Mouse (Mus musculus) heart, adult 8-10 months (tissue): ENCODE results near the gene Plscr3. TPM values are rescaled to one million over a fixed set of nuclear protein-coding genes. Genes with fewer than 3 reads are reported as not detected.
A peak's percentile ranks its signal among the peaks of the same experiment; 100 is the strongest.
"Not testable (repeated sequence)": the region's sequence is repeated elsewhere in the genome, so short reads cannot be mapped to it uniquely, and the experiment has no call there.

Source experiments
- DNase-seq: peaks from one replicate; pipeline ENCODE4 v3.0.0; 2022; ENCODE audit warnings: low spot score
- total RNA-seq, 4 experiments: library from RNA; stranded (reverse); gene quantifications; 2 replicates each; pipeline ENCODE4 v1.2.4; 2022

Plscr3 gene
- total RNA-seq, 4 experiments from 2014 or later = 20.7 to 25.3 (median 21.7) TPM

DNA sequence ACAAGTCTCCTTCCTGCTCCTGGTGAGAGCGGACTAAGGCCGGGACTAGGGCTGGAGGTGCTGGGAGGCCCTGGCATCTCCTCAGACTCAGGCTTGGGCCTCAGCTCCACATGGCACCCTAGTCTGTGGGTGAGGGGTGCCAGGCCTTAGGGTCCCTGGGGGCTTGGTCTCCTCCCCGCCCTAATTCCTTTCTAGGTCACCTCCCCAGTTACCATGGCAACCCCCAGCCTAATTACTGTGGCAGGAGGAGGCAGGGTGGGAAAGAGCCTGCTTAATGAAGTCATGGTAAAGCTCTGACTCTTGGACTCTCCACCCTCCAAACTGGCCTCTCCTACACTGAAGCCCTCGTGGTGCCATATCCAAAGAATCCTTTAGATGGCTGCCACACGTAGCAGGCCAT is 17.3 kb upstream of the Plscr3 start:
- no peak for DNase-seq

DNA sequence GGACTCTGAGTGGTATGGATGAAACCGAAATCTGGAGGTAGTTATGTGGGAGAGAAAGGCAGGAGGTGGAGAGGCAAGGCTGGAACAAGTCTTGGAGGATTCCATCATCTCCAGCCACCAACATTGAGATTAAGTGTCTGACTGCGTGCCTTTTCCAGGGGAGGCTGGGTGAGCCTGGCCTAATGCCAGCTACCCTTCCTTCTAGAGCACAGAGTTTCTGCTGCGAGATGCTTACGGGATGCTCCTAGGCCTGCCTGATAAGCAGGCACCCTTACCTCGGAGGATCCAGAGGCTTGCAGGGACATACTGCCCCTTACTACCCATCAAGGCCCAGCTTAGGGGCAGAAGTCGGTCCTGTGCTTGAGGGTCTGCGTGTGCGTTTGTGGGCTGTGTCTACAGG is 12.6 kb upstream of the Plscr3 start:
- DNase-seq = no peak

DNA sequence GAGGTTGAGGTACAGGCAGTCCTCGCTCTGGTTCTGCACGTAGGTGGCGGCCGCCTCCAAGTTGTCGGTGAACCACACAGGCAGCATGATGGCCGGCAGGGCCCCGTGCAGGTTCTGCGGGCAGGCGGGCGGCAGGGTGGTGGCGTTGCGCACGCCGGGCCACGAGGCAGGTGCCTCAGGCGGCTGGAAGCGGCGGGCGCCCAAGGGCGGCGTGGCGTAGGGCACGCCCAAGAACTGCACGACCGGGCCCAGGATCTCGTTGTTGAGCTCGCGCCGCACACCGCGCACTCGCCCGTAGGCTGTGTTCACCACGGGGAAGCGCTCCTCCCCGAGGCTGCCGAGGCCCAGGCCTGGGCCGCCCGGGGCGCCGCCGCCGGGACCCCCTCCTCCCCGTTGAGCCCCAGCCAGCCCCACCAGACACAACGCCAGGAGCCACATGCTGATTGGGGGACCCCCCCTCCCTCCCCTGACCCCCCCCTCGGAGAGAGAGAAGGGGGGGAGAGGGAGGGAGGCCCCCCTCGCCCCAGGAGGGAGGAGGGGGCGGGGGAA is 12.1 kb upstream of the Plscr3 start:
- no peak for DNase-seq

DNA sequence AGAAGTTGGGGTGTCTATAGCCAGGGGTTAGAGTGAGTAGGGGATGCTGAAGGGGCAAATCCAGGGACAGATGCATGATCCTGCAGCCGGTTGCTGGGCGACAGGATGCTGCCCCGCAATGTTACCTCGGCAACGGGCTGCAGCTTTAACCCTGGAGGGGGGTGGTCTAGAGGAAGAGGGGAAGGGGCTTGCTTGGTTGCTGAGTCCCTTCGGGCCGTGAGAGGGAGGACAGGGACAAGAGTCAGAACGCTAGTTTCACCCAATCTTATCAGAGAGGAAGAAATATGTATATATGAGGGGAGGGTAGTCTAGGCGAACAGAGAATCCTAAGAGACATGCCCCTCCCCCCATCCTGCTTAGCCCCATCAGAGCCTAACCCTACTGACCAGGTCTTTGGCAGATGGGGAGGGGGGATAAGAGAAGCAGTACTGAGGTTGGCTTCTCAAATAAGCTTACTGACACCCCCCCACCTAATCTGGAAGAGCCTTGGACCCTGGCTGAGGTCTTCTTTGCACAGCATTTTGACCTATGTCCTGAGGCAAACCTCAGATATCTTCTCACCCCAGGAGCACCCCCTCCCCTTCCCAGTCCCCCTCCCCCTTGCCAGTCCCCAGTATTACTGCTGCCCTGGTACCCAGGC is 10.7 kb upstream of the Plscr3 start:
- DNase-seq = no peak

DNA sequence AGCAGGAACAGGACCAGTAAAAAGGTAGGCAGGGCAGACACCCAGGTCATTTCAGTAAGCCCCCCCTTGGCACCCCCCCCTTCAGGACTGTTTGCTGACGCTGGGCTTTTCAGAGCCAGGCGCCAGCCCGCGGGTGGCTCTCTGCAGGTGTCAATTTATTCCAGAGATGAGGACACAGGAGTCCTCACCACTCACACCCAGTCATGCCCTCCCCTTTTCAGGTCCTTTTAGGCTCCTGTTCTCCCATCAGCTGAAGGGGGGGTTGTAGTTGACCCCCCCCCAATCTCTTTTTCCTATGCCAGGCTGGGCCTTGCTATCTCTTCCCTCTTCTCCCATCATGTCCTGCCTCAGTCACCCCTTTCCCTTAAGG is 10.2 kb upstream of the Plscr3 start:
- no peak for DNase-seq

DNA sequence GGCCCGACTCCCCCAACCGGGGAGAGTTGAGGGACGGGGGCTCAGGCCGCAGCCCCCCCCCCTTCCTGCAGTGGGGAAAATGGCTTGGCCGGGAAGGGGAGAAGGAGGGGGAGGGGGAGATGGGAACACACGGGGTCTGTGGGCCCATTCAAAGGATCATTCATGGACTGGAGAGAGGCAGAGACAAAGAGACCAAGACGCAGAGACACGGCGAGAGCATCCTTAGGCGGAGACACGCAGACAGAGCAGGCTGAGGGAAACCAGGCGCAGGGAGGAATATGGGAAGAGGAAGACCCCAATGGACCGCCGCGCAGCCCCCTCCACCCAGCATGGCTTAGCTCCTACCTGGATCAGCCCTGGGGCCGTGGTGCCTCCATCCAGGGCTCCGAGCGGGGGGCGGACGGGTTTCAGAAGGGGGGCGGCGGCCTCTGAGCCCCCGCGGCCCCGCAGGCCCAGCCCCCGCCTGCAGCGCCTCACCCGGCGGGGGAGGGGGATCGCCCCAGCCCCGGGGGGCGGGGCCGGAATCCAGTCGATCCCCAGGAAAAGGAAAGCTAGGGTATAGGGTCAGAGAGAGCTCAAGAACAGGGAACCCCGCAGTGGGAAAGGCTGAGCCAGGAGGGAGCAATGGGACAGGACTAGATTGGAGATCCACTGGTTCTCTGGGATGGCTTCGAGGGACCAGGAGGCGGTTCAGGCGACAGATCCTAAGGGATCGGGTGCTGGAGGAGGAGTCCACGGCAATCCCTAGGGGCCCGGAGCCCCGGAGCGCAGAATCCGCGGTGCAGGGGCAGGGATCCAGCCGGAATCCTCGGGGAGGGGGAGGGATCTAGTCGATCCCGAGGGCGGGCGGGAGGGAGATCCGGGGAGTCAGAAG is 9.2 kb upstream of the Plscr3 start:
- DNase-seq = peak; percentile 44

DNA sequence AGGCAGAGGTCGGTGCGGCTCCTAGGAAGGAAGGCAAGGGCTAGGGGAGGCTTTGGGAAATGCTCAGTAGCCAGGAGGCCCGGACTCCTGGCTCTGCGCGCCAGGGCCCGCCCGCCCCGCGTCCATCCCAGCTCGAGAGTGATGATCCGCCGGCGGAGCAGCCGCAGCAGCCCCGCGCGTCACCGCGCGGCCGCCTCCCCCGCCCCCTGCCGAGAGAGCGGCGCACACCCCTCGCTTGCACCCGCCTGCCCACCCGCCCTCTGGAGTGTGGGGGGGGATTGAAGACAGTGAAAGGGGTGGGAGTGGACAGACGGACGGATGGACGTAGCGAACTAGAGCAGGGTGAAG is 8.6 kb upstream of the Plscr3 start, which contains the start of gene Nlgn2:
Gene Nlgn2 (minus strand): TSS at position 181 of the 348 bp plus-strand sequence.
- DNase-seq = no peak

DNA sequence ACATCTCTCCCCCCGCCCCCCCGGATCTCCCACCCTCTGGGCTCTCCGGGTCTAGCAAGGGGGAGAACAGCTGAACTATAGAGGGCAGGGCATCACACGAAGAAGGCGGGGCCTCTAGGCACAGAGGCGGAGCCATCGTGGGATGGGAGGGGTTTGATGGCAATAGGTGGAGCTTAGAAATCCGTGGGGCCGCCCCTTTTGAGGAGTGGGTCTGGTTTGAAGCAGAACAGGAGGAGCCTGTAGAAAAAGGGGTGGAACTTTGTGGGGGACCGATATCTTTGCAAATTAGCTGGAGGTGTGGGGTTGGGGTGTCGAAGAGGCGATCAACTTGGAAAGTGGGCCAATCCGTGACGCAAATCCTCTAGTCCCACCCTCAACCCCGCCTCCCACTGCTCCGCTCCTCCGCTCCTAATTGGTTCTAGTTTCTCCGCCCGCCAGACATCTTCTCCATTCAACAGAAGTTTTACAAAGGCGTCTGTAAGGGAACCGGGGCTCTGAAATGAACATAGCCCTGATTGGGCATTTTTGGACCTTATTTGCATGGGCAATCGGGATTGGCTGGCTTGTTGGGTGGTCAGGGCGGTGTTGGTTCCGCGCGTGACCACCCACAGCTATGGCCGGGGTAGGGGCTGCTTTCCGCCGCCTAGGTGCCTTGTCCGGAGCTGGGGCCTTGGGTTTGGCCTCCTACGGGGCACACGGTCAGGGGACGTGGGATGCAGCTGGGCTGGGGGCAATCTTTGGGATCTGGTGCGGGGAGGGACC is 8.0 kb upstream of the Plscr3 start, which contains the start of gene Tmem256:
Gene Tmem256 (plus strand): TSS at position 563 of the 762 bp plus-strand sequence.
- DNase-seq = peak; percentile 98

DNA sequence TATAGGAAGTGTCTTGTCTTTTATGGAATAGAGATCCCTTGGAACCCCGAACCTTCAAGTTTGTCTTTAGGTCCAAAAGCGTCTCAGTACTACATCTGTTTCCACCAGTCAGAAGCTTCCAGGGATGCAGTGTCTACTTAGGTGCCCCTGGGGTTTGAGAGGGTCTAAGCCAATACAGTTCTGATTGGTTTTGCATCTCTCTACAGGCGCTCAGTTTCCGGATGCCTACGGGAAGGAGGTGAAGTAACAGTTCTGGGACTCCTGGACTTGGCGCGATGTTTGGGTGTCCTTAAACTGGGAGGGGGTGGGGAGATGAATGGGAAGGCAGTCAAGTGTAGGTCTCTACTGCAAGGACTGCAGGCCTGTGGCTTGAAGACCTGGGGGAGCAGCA is 7.5 kb upstream of the Plscr3 start:
- DNase-seq = no peak

DNA sequence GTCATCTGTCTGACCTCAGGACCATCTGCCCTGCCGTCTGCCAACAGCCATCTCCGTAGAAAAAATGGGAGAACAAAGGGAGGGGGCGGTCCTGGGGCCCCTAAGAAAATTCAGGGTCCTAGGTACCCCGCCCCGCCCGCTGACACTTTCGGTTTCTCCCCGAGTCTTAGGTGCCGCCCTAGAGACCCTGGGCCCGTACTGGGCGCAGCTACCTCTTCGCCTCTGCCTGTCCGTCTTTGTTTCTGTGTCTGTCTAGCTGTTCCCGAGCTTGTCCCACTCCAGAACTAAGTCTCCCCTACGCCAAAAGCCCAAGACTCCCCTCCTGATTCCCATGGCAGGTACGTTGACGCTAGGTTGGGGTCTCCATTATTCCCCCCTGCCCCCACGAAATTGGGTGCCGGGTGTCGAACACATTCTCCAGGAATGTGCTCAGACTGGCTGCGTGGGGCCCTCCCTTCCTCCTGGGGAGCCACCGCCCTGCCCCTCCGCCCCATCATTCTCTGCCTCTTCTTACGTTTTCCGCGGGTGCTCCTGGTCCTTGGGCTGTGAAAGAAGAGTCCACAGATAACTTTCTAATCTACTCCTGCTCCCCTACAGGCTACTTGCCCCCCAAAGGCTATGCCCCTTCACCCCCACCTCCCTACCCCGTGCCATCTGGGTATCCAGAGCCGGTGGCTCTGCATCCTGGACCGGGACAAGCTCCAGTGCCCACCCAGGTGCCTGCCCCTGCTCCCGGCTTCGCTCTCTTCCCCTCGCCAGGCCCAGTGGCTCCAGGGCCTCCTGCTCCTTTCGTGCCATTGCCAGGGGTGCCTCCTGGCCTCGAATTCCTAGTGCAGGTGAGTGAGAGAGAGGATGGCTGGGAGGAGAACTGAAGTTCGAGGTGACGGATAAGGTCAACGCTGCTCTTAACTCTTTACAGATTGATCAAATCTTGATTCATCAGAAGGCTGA is 837 bp downstream of the Plscr3 start:
- DNase-seq = peak; percentile 32

DNA sequence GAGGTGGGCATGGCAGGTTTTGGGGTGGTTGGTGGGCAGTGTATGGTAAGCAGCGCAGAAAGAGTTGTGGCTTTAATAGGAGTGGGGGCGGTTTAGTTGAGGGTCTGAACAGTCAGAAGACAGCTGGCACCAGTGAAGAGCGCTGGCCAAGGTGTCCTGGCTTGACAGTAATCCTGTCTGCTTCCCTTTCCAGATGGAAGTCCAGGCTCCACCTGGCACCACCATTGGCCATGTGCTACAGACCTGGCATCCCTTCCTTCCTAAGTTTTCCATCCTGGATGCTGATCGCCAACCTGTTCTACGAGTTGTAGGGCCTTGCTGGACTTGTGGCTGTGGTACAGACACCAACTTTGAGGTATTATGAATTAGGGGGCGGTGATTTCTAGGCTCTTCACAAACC is 1.8 kb downstream of the Plscr3 start:
- no peak for DNase-seq

DNA sequence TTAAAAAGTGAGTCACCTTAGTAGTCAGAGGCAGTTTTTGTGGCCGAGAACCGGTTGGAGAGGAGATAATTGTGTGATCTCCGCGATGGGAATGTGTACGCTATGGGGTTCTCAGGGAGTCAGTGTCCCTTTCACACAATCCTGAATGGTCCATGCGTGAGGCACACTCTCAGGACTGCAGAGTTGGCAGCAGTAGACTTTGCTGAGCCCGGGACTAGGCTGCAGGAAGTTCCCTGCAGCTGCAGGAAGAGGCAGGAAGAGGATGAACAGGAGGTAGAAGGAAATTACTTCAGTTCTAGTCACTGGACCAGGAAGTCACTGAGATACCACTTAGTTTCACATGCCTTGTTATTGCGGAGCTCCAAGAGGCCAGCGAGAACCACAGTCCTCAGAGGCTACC is 3.0 kb downstream of the Plscr3 start:
- peak; percentile 50 for DNase-seq

DNA sequence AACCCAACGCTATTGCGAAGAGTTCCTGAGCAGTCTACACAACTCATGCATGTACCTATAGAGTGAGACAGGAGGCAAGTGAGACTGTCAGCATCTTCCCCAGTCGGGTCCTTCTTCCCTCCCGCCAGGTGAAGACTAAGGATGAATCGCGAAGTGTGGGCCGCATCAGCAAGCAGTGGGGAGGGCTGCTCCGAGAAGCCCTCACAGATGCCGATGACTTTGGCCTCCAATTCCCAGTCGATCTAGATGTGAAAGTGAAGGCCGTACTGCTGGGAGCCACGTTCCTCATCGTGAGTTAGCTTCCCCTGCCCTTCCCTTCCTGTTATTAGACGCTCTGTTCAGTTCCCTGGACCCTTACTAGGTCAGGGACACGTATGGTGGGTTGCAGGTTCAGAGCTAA is 3.7 kb downstream of the Plscr3 start:
- DNase-seq = no peak

DNA sequence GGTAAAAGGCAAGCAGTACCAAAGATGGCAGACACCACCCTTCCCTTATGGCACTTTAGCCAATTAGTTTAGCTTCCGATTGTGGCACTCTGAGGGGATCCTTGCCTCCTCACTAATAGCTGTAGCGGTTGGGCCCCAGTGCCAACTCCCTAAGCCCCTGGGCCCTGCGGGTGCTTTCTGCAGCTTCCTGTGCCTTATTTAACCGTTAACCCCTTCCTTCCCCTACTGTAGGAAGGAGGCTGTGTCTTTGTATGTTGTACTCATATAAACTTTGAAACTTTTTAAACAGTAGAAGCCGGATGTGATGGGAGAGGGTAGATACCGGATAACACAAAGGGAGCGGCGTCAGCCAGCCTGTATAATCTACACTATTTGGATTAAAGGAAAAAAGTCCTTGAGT is 4.6 kb downstream of the Plscr3 start:
- DNase-seq = no peak

DNA sequence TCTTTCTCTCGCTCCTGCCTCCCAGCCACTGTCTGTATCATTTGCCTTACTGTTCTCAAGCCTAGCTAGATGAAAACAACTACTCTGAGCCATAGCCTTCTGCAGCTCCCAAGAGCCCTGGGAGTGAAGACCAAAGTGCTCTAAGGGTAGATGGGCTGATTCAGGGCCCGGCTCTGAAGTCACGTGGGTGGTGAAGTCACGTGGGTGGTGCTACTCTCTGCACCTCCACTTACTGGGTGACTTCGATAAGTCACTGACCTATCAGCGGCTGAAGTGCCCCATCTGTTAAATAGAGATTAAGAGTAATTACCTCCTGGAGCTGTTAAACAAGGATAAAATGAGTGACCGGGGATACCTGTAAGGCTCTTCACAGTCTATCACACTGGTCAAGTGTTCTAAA is 7.8 kb downstream of the Plscr3 start:
- no peak for DNase-seq

DNA sequence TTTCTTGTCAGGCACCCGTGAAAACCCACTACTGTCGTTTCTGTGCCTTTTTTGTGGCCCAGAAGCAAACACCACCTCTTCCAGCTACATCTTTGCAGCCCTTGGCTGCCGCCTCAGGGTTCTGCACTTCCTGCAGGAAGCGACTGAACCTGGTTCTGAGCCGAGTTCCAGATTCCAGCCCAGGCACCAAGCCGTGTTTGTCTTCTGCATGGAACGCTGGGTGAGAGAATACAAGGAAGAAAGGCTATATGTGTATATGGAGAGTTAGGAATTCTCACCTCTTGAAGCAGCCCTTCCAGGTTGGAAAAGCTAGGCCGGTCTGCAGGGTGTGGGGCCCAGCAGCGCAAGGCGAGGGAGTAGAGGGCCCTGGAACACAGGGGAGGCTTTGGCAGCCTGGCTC is 8.5 kb downstream of the Plscr3 start:
- no peak for DNase-seq

DNA sequence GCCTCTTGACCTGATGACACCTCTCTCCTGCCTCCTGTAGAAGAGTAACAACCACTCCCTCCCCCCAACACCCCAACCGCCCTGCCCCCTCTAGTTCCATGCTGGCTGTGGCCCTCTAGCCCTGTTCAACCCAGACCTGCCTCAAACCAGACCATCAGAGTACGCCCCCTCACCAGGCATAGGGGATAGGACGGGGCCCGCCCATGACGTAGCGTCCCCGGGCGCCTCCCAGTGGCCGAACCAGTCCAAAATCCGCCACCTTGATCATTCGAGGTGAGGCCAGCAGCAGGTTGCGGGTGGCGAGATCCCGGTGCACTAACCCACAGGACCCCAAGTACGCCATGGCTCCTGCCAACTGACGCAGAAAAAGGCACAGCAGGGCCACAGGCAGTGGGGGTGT is 9.2 kb downstream of the Plscr3 start:
- DNase-seq = no peak

DNA sequence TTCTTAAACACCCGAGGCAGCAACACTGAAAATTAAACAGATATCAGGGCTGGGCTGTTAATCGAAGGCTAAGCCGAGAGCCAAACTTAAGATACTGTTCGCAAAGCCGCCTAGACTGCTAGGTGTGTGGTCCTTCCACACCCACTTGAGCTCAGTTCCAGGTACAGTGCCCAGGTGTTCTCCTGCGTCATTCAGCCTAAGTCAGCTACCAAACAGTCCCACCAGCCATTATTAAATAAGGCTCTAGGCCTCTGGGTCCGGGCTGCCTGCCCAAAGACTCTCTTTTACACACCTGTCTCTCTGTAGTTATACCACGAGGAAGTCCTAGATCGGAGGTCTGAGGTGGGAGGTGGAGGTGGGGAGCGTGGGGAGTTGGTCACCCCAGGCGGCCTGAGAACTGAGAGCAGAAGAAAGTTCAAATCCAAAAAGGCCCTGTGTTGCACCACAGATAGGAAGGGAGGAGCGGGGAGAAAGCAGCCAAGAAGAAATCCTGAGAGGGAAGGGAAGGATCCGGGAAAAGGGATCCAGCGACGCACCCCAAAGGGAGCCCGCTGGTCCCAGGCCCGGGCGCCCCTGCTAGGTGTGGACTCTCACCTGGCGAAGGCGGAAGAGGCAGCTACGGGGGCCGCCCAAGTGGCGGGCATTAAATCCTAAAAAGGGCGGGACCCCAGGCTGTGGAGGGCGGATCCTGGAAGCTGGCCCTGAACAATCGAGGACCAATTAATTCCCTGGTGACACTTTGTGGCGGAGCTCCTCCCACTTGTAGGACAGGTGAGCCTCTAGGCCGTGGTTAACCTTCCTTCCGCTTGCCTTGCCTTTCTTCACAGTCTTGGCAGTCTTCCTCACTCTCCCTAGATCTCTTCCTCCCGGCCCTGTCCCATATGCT is 12.2 kb downstream of the Plscr3 start, which contains the start of gene Tnk1:
Gene Tnk1 (minus strand): TSS at position 618 of the 886 bp plus-strand sequence.
- DNase-seq = no peak

DNA sequence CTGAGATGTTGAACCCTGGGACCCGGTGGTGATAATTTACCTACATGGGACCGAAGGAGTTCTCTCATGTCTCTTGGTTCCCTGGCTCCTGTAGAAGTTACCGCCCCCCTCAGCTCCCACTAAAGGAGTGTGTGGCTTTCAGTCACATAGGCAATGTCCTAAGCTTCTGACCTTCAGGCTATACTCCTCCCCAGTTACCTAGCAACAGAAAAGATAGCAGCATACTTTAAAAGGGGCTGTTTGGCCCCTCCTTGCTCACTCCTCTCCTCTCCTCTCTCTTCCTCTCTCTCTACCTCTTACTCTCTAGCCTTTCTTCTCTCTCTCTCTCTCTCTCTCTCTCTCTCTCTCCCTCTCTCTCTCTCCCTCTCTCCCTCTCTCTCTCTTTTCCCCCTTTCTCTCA is 17.6 kb downstream of the Plscr3 start:
- not testable (repeated sequence) for DNase-seq
